Mouse (Mus musculus): ENCODE results near the gene Mpzl2. TPM values are rescaled to one million over a fixed set of nuclear protein-coding genes. Genes with fewer than 3 reads are reported as not detected.

The Mpzl2 gene
- polyA plus RNA-seq, 1 experiment from 2014 or later, result 3.7 TPM

GRCm38 (mm10) chr9:45102528-45102927, 62.9 kb downstream of the Mpzl2 start:
- DNase-seq (ENCODE audit: low spot score), result no peak
- WGBS, result 82% methylated on average over 1 of the region's 1 CpGs
- Histone ChIP-seq H3K4me1 (ENCODE audit: control insufficient read depth, insufficient read depth, low read length) (no peaks in the 10 kb centered on the region), H3K27me3 (ENCODE audit: control insufficient read depth, insufficient read depth, low read length) (no peaks in the 10 kb centered on the region), H3K9me3 (ENCODE audit: control insufficient read depth, low read length) (no peaks in the 10 kb centered on the region), H3K27ac (ENCODE audit: low read depth, low read length) (no peak overlapping the region), H3K4me3 (ENCODE audit: low read depth, low read length) (no peak overlapping the region), H3K9ac (ENCODE audit: low read length) (no peak overlapping the region), H3K4me2 (ENCODE audit: low read depth) (no peak overlapping the region), H3K36me3 (ENCODE audit: control insufficient read depth, insufficient read depth, low read length) (no peaks in the 10 kb centered on the region)
- no peak for ATAC-seq (ENCODE audit: insufficient read depth, low FRiP score, low TSS enrichment)

- H3K27me3 ChIP-seq (ENCODE audit: control insufficient read depth, insufficient read depth, low read length), result no peaks in the 10 kb centered on the region
- no peak overlapping the region for H3K4me2 ChIP-seq (ENCODE audit: low read depth)
- no peaks in the 10 kb centered on the region for H3K4me1 ChIP-seq (ENCODE audit: control insufficient read depth, insufficient read depth, low read length)
- ATAC-seq (ENCODE audit: insufficient read depth, low FRiP score, low TSS enrichment) (no peak), DNase-seq (ENCODE audit: low spot score) (no peak)
- H3K36me3 ChIP-seq (ENCODE audit: control insufficient read depth, insufficient read depth, low read length), result no peaks in the 10 kb centered on the region
- H3K9ac ChIP-seq (ENCODE audit: low read length), result no peak overlapping the region
- no peak overlapping the region for H3K27ac ChIP-seq (ENCODE audit: low read depth, low read length)
- 65% methylated on average over 11 of the region's 11 CpGs for WGBS
- H3K4me3 ChIP-seq (ENCODE audit: low read depth, low read length), result no peak overlapping the region
- H3K9me3 ChIP-seq (ENCODE audit: control insufficient read depth, low read length), result no peaks in the 10 kb centered on the region
Observed at GRCm38 (mm10) chr9:45103211-45103979, 63.8 kb downstream of the Mpzl2 start.

Other genes with a start within 250 kb of the Mpzl2 start
- 3.1 and 3.3 TPM in 2 replicates for gene Tmem25, start 240.5 kb upstream of the Mpzl2 start, polyA plus RNA-seq (2014; fragmentation: Nextera tagmentation; extraction: Ambion mirVana)
- not detected in 2 replicates for gene Ttc36, start 236.7 kb upstream of the Mpzl2 start, polyA plus RNA-seq (2014; fragmentation: Nextera tagmentation; extraction: Ambion mirVana)
- 13.4 and 13.5 TPM in 2 replicates for gene Kmt2a, start 158.5 kb upstream of the Mpzl2 start, polyA plus RNA-seq (2014; fragmentation: Nextera tagmentation; extraction: Ambion mirVana)
- gene Atp5l, start 119.1 kb upstream of the Mpzl2 start, polyA plus RNA-seq (2014; fragmentation: Nextera tagmentation; extraction: Ambion mirVana), result 555 and 597 TPM in 2 replicates
- gene Ube4a, start 74.2 kb upstream of the Mpzl2 start, polyA plus RNA-seq (2014; fragmentation: Nextera tagmentation; extraction: Ambion mirVana), result 38.2 and 38.3 TPM in 2 replicates
- gene Cd3g, start 59.4 kb upstream of the Mpzl2 start, polyA plus RNA-seq (2014; fragmentation: Nextera tagmentation; extraction: Ambion mirVana), result not detected in 2 replicates
- gene Cd3d, start 58.0 kb upstream of the Mpzl2 start, polyA plus RNA-seq (2014; fragmentation: Nextera tagmentation; extraction: Ambion mirVana), result not detected in 2 replicates
- gene Cd3e, start 30.2 kb upstream of the Mpzl2 start, polyA plus RNA-seq (2014; fragmentation: Nextera tagmentation; extraction: Ambion mirVana), result not detected in 2 replicates
- 1.8 and 1.9 TPM in 2 replicates for gene Mpzl3, start 15.4 kb downstream of the Mpzl2 start, polyA plus RNA-seq (2014; fragmentation: Nextera tagmentation; extraction: Ambion mirVana)
- gene Jaml, start 39.4 kb downstream of the Mpzl2 start, polyA plus RNA-seq (2014; fragmentation: Nextera tagmentation; extraction: Ambion mirVana), result 0.09 and 0.99 TPM in 2 replicates
- gene Scn2b, start 78.0 kb downstream of the Mpzl2 start, polyA plus RNA-seq (2014; fragmentation: Nextera tagmentation; extraction: Ambion mirVana), result 3.4 and 4.4 TPM in 2 replicates
- gene Scn4b, start 98.6 kb downstream of the Mpzl2 start, polyA plus RNA-seq (2014; fragmentation: Nextera tagmentation; extraction: Ambion mirVana), result 0.12 TPM in 2 replicates
- gene BC049352, start 142.2 kb downstream of the Mpzl2 start, polyA plus RNA-seq (2014; fragmentation: Nextera tagmentation; extraction: Ambion mirVana), result not detected in 2 replicates
- gene Tmprss4, start 164.3 kb downstream of the Mpzl2 start, polyA plus RNA-seq (2014; fragmentation: Nextera tagmentation; extraction: Ambion mirVana), result not detected in 2 replicates
- 0.77 and 1.4 TPM in 2 replicates for gene Il10ra, start 229.3 kb downstream of the Mpzl2 start, polyA plus RNA-seq (2014; fragmentation: Nextera tagmentation; extraction: Ambion mirVana)

All from neural tube, embryonic 11.5 days (tissue).